Mouse (Mus musculus) G1E-ER4 (cell line): ENCODE results near the gene Akap13. TPM values are rescaled to one million over a fixed set of nuclear protein-coding genes. Genes with fewer than 3 reads are reported as not detected.

Source experiments
- GATA1 ChIP-seq: IDR thresholded peaks from one replicate; pipeline ENCODE4 v1.8.0; 2012; ENCODE audit warnings: low read length, inconsistent platforms
- polyA plus RNA-seq: library from polyadenylated mRNA; stranded (reverse); fragments of >175 nt; gene quantifications from 2 replicates; pipeline ENCODE4 v1.2.3, GENCODE M21; 2012

Gene Akap13
- polyA plus RNA-seq, 1 experiment: 2.8 TPM

- no peak for TF ChIP-seq GATA1
Measured at GRCm38 (mm10) chr7:75667531-75667930, 212.2 kb downstream of the Akap13 start.

- no peak for TF ChIP-seq GATA1
Measured at GRCm38 (mm10) chr7:75668396-75668795, 213.1 kb downstream of the Akap13 start.

GRCm38 (mm10) chr7:75669416-75669815, 214.1 kb downstream of the Akap13 start:
- peak; percentile 6 for TF ChIP-seq GATA1

GRCm38 (mm10) chr7:75679631-75680030, 224.3 kb downstream of the Akap13 start:
- TF ChIP-seq GATA1: no peak

GRCm38 (mm10) chr7:75682901-75683300, 227.6 kb downstream of the Akap13 start:
- no peak for TF ChIP-seq GATA1

- TF ChIP-seq GATA1: no peak
Measured at GRCm38 (mm10) chr7:75683410-75683809, 228.1 kb downstream of the Akap13 start.

- TF ChIP-seq GATA1: no peak
Measured at GRCm38 (mm10) chr7:75684976-75685375, 229.6 kb downstream of the Akap13 start.

- TF ChIP-seq GATA1: peak; percentile 12
Measured at GRCm38 (mm10) chr7:75686046-75686826, 230.9 kb downstream of the Akap13 start.

- no peak for TF ChIP-seq GATA1
Measured at GRCm38 (mm10) chr7:75686827-75687164, 231.5 kb downstream of the Akap13 start.

GRCm38 (mm10) chr7:75688144-75688543, 232.8 kb downstream of the Akap13 start:
- TF ChIP-seq GATA1: no peak

GRCm38 (mm10) chr7:75694777-75695176, 239.4 kb downstream of the Akap13 start:
- TF ChIP-seq GATA1: no peak

- TF ChIP-seq GATA1: no peak
Measured at GRCm38 (mm10) chr7:75699836-75700235, 244.5 kb downstream of the Akap13 start.

GRCm38 (mm10) chr7:75700771-75701345, 245.5 kb downstream of the Akap13 start:
- TF ChIP-seq GATA1: no peak

- TF ChIP-seq GATA1: no peak
Measured at GRCm38 (mm10) chr7:75701761-75702160, 246.4 kb downstream of the Akap13 start.

- TF ChIP-seq GATA1: no peak
Measured at GRCm38 (mm10) chr7:75702368-75702767, 247.0 kb downstream of the Akap13 start.

GRCm38 (mm10) chr7:75702966-75703645, 247.8 kb downstream of the Akap13 start:
- TF ChIP-seq GATA1: no peak

GRCm38 (mm10) chr7:75704862-75705261, 249.5 kb downstream of the Akap13 start:
- no peak for TF ChIP-seq GATA1
